Mouse (Mus musculus) hindbrain, postnatal 0 days (tissue): ENCODE data around the gene Tmem38b. TPM values are rescaled to one million over a fixed set of nuclear protein-coding genes. Genes with fewer than 3 reads are reported as not detected.

ENCODE experiments used
- ATAC-seq: fragments of 200-750 bp; cut with Nextera tagmentation; 2 replicates; pipeline ENCODE4 v1.8.0; 2017; ENCODE audit warnings: mild to moderate bottlenecking, moderate TSS enrichment, moderate library complexity
- DNase-seq: peaks from one replicate; pipeline ENCODE4 v3.0.0-alpha.2; 2015; ENCODE audit warnings: low spot score
- H3K27ac ChIP-seq: fragments of 300-500 bp; sonication (generic); 2 replicates; pipeline ENCODE4 v1.5.1; 2014; ENCODE audit warnings: mild to moderate bottlenecking
- H3K27me3 ChIP-seq: fragments of 300-500 bp; sonication (generic); 2 replicates; pipeline ENCODE4 v1.6.1; 2014; ENCODE audit warnings: low read length, mixed read lengths; ENCODE audit not compliant: insufficient read depth
- H3K36me3 ChIP-seq: fragments of 300-500 bp; sonication (generic); 2 replicates; pipeline ENCODE4 v1.6.1; 2014; ENCODE audit warnings: low read length, mixed read lengths; ENCODE audit not compliant: insufficient read depth
- H3K4me1 ChIP-seq: fragments of 300-500 bp; sonication (generic); 2 replicates; pipeline ENCODE4 v1.6.1; 2014; ENCODE audit warnings: antibody characterized with exemption, low read length, mixed read lengths; ENCODE audit not compliant: insufficient read depth
- H3K4me2 ChIP-seq: fragments of 300-500 bp; sonication (generic); 2 replicates; pipeline ENCODE4 v1.6.1; 2014; ENCODE audit warnings: low read depth, mild to moderate bottlenecking, low read length, moderate library complexity, mixed read lengths
- H3K4me3 ChIP-seq: fragments of 300-500 bp; sonication (generic); 2 replicates; pipeline ENCODE4 v1.5.1; 2014; ENCODE audit warnings: low read length
- H3K9ac ChIP-seq: fragments of 300-500 bp; sonication (generic); replicated peaks from 2 replicates; pipeline ENCODE4 v1.6.1; 2014; ENCODE audit warnings: mild to moderate bottlenecking, low read length, moderate library complexity, mixed read lengths
- H3K9me3 ChIP-seq: fragments of 300-500 bp; sonication (generic); 2 replicates; pipeline ENCODE4 v1.6.1; 2016; ENCODE audit warnings: low read length, mixed read lengths
- CTCF ChIP-seq: IDR thresholded peaks from 2 replicates; pipeline ENCODE4 v1.5.1; 2016; ENCODE audit warnings: antibody characterized with exemption, control low read depth, low read depth
- WGBS: fragments of 180-500 bp; shearing (Covaris S2); extraction: QIAGEN DNeasy Blood & Tissue Kit; methylation state at CpG from one replicate; pipeline ENCODE4 v1.1.7; 2014; 5-methylcytosine and 5-hydroxymethylcytosine counted together
- polyA plus RNA-seq: library from polyadenylated mRNA; unstranded; fragments of >200 nt; fragmentation: Nextera tagmentation; extraction: Ambion mirVana; gene quantifications from 2 replicates; pipeline ENCODE4 v1.2.1, GENCODE M21; 2015
- total RNA-seq: library from RNA; depleted of rRNA; stranded (reverse); fragments of >200 nt; gene quantifications from 2 replicates; pipeline ENCODE4 v1.2.3, GENCODE M21; 2014

Gene Tmem38b
- total and polyA plus RNA-seq, 2 experiments from 2014 or later = 3.3 to 6.2 TPM

DNA sequence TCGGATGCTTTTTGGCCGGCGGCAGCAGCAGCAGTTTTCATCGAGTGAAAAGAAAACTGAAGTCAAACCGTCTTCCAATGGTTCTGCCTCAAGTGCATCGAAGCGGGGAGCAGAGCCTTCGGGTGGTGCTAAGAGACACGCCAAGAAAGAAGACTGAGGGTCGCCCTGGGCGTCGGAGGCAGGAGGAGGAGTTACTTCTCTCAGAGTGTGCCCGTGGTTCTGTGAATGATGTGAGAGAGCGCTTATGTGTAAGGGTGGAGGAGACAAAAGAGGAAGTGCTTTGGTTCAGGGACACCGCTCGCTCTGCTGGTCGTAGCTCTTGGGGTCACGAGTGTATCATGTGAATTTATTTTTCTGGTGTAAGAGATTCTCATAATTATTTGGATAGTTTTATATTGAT, 34.1 kb downstream of the Tmem38b start:
- Histone ChIP-seq H3K27me3 (no peaks in the 10 kb centered on the region), H3K27ac (no peak overlapping the region), H3K36me3 (no peaks in the 10 kb centered on the region), H3K4me2 (peak overlapping the region; percentile 20), H3K9me3 (no peaks in the 10 kb centered on the region), H3K4me1 (no peaks in the 10 kb centered on the region), H3K4me3 (no peak overlapping the region), H3K9ac (no peak overlapping the region)
- ATAC-seq (no peak), DNase-seq (peak; percentile 8)
- no peak for TF ChIP-seq CTCF
- WGBS = 30% methylated on average over 18 of the region's 18 CpGs

DNA sequence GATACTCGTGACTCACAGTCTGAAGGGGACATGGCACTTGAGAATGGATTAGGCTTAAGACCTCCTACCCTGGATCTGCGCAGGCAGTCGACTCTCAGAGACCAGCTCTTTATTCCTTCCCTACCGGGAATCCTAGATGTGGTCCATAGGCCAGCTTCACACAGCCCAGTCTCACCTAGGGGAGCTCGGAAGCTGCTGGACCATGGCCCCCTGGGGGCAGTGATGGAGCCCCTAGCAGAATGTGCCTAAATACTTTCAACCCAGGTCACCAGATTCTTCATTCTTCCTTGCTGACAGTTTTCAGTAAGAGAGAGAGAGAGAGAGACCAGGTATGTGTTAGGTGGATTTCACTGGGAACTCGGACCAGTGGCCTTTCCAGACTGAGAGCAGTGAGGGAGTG, 36.3 kb downstream of the Tmem38b start:
- Histone ChIP-seq H3K36me3 (no peaks in the 10 kb centered on the region), H3K9me3 (no peaks in the 10 kb centered on the region), H3K4me1 (no peaks in the 10 kb centered on the region), H3K9ac (no peak overlapping the region), H3K27me3 (no peaks in the 10 kb centered on the region), H3K27ac (no peak overlapping the region), H3K4me2 (no peak overlapping the region), H3K4me3 (no peak overlapping the region)
- WGBS = 76% methylated on average over 6 of the region's 6 CpGs
- no peak for ATAC-seq
- no peak for TF ChIP-seq CTCF
- DNase-seq = no peak

DNA sequence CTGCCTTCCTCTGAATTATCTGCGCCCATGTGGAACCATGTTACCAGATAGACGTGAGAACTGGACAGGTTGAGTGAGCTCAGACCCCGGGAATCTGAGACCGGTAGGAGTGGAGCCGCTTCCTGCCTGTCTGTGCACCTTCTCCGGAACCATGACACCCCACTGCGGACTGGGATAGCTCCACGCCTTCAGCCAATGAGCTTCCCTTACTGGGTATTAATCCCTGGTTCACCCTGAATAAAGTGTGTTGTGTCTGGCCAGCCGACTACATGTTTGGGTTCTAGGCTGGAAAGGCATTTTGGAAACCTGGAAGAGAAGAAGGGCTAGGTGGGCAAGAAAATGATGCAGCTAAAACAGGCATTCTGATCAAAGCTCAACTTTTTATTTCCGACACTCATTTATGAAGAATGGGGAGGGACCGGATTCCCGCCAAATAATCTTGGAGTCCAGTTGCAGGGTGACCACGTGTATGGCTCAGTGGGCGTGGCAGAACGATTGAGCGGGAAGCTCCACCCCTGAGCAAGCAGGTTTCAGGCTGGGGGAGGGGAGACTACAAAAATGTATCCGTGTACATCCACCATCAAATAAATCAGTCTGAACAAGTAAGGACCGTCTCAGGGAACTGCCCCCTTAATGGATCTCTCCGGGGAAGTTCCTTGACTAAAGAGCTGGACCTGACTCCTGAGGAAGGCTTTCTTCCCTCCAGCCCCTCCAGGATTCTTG, 38.4 kb downstream of the Tmem38b start:
- no peak overlapping the region for H3K4me3 ChIP-seq
- DNase-seq (no peak), ATAC-seq (no peak)
- no peaks in the 10 kb centered on the region for H3K27me3 ChIP-seq
- H3K27ac ChIP-seq = no peak overlapping the region
- H3K4me2 ChIP-seq = no peak overlapping the region
- H3K36me3 ChIP-seq = no peaks in the 10 kb centered on the region
- H3K9me3 ChIP-seq = no peaks in the 10 kb centered on the region
- WGBS = 88% methylated on average over 19 of the region's 19 CpGs
- H3K9ac ChIP-seq = no peak overlapping the region
- no peaks in the 10 kb centered on the region for H3K4me1 ChIP-seq
- TF ChIP-seq CTCF = no peak

DNA sequence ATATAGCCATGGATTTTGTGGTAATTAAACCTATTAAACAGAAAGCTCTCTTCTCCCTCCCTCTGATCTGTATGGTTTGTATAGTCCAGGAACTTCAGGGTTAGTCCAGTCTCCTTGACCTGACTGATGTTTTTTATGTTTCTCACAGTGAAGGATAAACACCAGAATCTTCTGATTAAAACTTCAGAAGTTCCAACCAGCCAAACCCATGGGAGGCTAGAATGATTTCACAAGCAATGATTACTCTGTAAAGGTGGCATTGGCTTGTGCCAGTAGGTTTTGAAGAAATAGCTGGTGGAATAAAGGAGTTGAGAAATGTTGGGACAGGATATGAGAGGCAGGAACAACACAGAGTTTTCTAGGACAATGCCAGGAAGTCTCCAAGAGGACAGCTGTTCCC, 40.6 kb downstream of the Tmem38b start:
- no peak for DNase-seq
- ATAC-seq = no peak
- Histone ChIP-seq H3K9me3 (no peaks in the 10 kb centered on the region), H3K27ac (no peak overlapping the region), H3K9ac (no peak overlapping the region), H3K36me3 (no peaks in the 10 kb centered on the region), H3K4me3 (no peak overlapping the region), H3K4me1 (no peaks in the 10 kb centered on the region), H3K27me3 (no peaks in the 10 kb centered on the region), H3K4me2 (no peak overlapping the region)
- TF ChIP-seq CTCF = no peak

DNA sequence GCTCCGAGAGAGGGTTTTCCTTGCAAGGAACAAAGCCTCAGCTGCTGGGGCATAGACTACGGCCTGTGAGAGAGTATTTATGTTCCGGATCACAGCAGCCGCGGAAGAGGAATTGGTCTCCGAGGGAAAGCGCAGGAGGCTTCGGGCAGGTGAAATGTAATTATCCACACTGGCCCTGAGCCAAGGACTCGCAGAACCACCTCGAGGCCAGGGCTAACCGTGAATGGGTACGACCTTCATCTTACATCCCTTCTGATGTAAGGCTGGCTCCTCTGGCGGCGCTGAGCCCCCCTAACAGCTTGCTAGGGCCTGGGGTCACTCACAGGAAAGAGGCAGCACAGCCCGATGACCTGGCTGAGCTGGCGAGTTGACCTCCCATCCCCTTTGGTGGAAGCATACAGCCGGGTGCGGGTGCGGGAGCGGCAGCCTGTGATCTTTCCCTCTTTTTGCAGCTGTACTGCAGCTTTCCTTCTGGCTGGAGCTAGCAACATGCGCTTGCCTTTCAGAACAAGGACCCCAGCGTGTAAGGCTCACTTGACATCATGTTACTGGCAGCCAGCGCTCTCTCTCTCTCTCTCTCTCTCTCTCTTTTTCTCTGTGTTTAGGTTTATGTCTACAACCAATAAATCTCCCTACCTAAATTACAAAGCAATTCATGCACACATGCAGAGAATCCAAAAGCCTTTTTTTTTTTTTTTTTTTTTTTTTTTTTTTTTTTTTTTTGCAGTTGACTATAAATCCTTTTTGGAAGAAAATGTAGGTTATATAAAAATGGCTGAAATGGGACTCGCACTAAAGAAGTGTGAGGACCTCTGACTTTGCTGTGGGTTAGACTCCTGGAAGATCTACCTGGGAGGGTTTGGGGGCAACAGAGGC, 52.9 kb downstream of the Tmem38b start:
- no peaks in the 10 kb centered on the region for H3K9me3 ChIP-seq
- H3K27me3 ChIP-seq = no peaks in the 10 kb centered on the region
- peak; percentile 69 for ATAC-seq
- 31% methylated on average over 24 of the region's 24 CpGs for WGBS
- no peak overlapping the region for H3K4me3 ChIP-seq
- 0 out of 2 replicates have a peak, but pooled peaks cover 6% of the 10 kb centered on the region for H3K4me1 ChIP-seq
- H3K9ac ChIP-seq = peak overlapping the region; percentile 24
- H3K27ac ChIP-seq = peak overlapping the region; percentile 48; the same call in 1 of the 2 replicates
- DNase-seq = peak; percentile 49
- H3K4me2 ChIP-seq = peak overlapping the region; percentile 37; the same call in 1 of the 2 replicates
- no peak for TF ChIP-seq CTCF
- no peaks in the 10 kb centered on the region for H3K36me3 ChIP-seq

DNA sequence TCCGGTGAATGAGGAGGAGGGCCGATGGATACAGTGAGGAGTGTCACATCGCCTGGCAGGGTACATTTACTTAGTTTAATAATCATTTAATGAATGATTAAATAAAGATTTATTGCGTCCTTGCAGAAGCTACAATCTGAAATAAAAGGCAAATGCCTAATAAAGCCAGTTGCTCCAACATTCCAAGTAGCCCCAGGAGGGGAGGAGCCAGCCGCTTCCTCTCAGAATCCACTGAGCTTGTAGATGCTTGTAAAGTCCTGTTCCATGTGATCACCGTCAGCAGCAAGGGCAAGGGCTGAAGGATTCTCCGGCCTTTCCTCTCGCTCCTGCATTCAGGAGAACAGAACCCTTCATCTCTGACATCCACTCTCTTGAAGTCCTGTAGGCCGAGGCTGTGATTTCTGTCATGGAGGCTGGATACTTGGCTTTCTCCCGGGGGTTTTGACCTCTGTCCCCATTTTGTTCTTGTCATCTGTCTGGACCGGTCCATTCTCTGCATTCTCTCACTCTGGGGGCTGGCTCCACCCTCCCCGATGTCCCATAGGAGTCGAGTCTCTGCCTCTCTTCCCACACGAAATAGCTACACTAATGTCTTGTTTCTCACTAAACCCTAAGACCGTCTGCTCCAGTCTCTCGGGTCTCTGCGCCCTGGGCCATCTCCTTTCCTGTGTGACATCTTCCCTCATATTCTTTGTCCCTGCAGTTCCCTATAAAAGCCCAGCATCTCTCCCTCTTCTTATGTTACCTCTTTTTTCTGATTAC, 57.3 kb downstream of the Tmem38b start:
- TF ChIP-seq CTCF = no peak
- Histone ChIP-seq H3K9ac (no peak overlapping the region), H3K4me3 (no peak overlapping the region), H3K4me1 (0 out of 2 replicates have a peak, but pooled peaks cover 6% of the 10 kb centered on the region), H3K9me3 (no peaks in the 10 kb centered on the region), H3K27me3 (no peaks in the 10 kb centered on the region), H3K27ac (no peak overlapping the region), H3K4me2 (no peak overlapping the region), H3K36me3 (no peaks in the 10 kb centered on the region)
- no peak for ATAC-seq
- 74% methylated on average over 17 of the region's 17 CpGs for WGBS
- no peak for DNase-seq
